Mouse (Mus musculus) cerebellum, adult 2 months (tissue): ENCODE data around the gene Dab2ip.

Experiments
- CTCF ChIP-seq: fragments of 200-500 bp; IDR thresholded peaks from 2 replicates; pipeline ENCODE4 v1.5.1; 2011; ENCODE audit warnings: low read depth, mild to moderate bottlenecking, control low read depth, low read length, moderate library complexity, borderline replicate concordance; ENCODE audit not compliant: insufficient read depth
- POLR2A ChIP-seq: fragments of 200-500 bp; IDR thresholded peaks from 2 replicates; pipeline ENCODE4 v1.6.1; 2011; ENCODE audit warnings: low read length, control low read depth, borderline replicate concordance; ENCODE audit not compliant: insufficient read depth

DNA sequence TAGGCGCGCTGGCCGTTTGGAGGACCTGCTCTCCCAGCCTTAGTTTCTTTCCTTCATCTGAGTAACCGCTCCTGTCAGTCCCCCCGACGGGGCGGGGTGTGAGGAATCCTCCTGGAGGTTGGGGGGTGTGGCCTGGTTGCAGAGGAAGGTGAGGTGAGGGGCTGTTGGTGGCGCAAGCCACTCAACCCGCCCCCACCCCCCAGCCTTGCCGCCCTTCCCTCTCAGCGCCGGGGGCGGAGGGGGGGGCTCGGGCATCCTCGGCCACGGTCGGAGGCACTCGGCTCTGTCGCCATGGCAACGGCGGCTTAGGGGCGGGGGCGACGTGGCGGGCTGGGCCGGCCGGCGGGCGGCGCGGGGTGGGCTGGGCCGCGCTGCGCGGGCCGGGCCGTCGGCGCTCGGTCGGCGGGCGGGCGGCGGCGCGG is 102.9 kb downstream of the Dab2ip start:
- TF ChIP-seq CTCF (no peak), POLR2A (no peak)
